Mouse (Mus musculus): Measurements from ENCODE around the gene Pnma5. TPM values are rescaled to one million over a fixed set of nuclear protein-coding genes. Genes with fewer than 3 reads are reported as not detected.

The Pnma5 gene
- polyA plus RNA-seq, 1 experiment: not detected

DNA sequence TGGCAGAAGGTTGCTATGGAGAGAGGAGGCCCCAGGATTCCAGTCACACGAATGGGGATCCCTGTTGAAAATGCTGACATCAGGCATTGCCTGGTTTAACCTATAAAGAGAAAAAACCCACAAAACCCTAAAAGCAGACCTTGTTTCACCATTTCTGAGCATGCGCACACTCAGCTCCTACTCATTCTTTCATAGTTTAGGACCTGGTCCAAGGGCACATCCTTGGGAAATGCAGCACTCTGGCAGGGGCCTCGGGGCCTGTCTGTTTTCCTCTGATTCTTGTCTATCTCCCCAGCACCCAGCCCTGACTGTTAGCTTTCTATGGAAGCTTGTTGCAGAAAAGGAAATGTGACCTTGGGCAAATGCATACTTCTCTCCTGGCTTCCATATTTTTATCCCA lies 46.3 kb downstream of the Pnma5 start:
- Histone ChIP-seq H3K27ac (ENCODE audit: control insufficient read depth, insufficient read depth, low read depth, low read length, poor library complexity) (no peak overlapping the region), H3K4me3 (replicated peaks; ENCODE audit: control insufficient read depth, low read depth, low read length) (no peak overlapping the region), H3K4me1 (ENCODE audit: control insufficient read depth, insufficient read depth, low read length) (no peaks in the 10 kb centered on the region)
- WGBS: 59% methylated on average over 3 of the region's 3 CpGs
- no peak for TF ChIP-seq POLR2A (IDR thresholded peaks at IDR 0.05; ENCODE audit: borderline replicate concordance, control insufficient read depth, low read depth, low read length)
- TF ChIP-seq CTCF (IDR thresholded peaks at IDR 0.05; ENCODE audit: control insufficient read depth, insufficient read depth, low read length): no peak

- TF ChIP-seq CTCF (IDR thresholded peaks at IDR 0.05; ENCODE audit: control insufficient read depth, insufficient read depth, low read length) (no peak), POLR2A (IDR thresholded peaks at IDR 0.05; ENCODE audit: borderline replicate concordance, control insufficient read depth, low read depth, low read length) (no peak)
- no peak overlapping the region for H3K4me3 ChIP-seq (replicated peaks; ENCODE audit: control insufficient read depth, low read depth, low read length)
- 79% methylated on average over 3 of the region's 3 CpGs for WGBS
- no peaks in the 10 kb centered on the region for H3K4me1 ChIP-seq (ENCODE audit: control insufficient read depth, insufficient read depth, low read length)
- no peak overlapping the region for H3K27ac ChIP-seq (ENCODE audit: control insufficient read depth, insufficient read depth, low read depth, low read length, poor library complexity)
Observed at GRCm38 (mm10) chrX:72988431-72988830, 48.5 kb downstream of the Pnma5 start.

DNA sequence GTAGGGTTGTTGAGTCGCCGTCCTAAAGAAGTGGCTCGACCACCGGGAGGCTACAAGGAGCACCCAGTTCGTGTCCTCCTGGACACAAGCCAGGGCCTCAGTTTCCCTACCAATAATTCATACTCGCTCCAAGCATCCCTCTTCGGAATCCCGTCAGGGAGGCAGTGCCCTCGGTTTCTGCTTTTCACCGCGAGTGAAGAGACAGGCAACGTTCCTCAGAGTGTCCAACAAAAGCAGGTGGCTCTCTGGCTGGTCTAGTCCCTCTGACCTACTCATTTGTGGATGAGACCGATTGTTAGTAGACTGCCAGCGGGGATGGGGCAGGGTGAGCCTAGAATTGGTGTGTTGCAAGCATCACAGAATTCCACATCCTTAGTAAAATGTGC lies 49.4 kb downstream of the Pnma5 start:
- no peak for TF ChIP-seq POLR2A (IDR thresholded peaks at IDR 0.05; ENCODE audit: borderline replicate concordance, control insufficient read depth, low read depth, low read length)
- TF ChIP-seq CTCF (IDR thresholded peaks at IDR 0.05; ENCODE audit: control insufficient read depth, insufficient read depth, low read length): no peak
- 21% methylated on average over 14 of the region's 14 CpGs for WGBS
- Histone ChIP-seq H3K4me1 (ENCODE audit: control insufficient read depth, insufficient read depth, low read length) (no peaks in the 10 kb centered on the region), H3K27ac (ENCODE audit: control insufficient read depth, insufficient read depth, low read depth, low read length, poor library complexity) (no peak overlapping the region), H3K4me3 (replicated peaks; ENCODE audit: control insufficient read depth, low read depth, low read length) (no peak overlapping the region)

DNA sequence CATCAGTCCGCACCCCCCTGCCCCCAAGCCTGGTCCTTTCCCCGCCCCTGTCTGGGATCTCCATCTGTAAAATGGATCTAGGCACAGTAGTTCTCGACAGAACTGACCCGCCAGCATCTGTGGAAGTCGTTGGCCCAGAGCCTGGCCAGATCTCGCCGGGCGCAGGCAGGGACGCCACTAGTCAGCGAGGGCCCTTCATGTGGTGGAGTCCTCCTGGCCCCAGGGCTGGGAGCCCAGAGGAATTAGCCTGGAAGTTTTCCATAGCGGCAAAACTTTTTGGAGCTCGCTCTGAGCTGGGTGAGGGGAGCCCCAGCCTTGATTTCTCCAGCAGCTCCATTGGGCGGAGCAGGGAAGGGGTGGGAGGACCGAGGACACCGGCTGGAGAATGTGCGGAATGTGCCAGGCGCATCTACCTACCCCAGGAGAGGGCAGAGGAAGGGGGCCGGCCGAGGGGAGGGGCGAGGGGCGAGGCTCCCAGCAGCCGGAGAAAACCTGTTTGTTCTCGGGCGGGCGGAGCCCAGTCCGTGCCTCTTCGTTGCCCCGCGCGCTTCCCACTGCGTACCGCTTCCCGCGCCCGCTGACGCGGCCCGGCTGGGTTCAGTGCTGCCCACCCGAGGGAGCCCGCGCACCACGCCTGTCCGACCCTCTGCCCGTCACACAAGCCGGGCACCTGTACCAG lies 49.9 kb downstream of the Pnma5 start, which contains the start of gene Zfp185:
Gene Zfp185 (plus strand): TSS at position 499 of the 679 bp plus-strand sequence.
- Histone ChIP-seq H3K27ac (ENCODE audit: control insufficient read depth, insufficient read depth, low read depth, low read length, poor library complexity) (no peak within 1 kb of the TSS), H3K4me1 (ENCODE audit: control insufficient read depth, insufficient read depth, low read length) (no peaks in the 10 kb centered on the region), H3K4me3 (replicated peaks; ENCODE audit: control insufficient read depth, low read depth, low read length) (no peak within 1 kb of the TSS)
- TF ChIP-seq POLR2A (IDR thresholded peaks at IDR 0.05; ENCODE audit: borderline replicate concordance, control insufficient read depth, low read depth, low read length) (no peak), CTCF (IDR thresholded peaks at IDR 0.05; ENCODE audit: control insufficient read depth, insufficient read depth, low read length) (no peak)
- 20% methylated on average over 40 of the region's 45 CpGs for WGBS

DNA sequence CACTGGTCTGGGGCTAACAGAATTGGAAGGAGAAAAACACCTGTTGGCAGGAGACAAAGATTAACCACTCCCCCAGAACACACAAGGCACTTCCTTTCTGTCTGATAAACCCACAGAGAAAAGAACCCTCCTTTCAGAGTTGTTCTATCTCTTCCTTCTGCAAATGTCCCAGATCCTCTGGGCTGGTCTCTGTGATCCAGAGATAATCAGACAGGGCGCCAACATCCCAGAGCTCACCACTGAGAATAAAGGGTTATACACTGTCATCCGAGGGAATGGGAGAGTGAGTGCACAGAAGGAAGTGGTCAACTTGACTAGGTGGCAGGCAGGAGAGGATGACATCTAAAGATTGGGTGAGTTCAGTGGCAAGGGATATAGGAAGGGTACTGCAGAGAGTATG lies 51.3 kb downstream of the Pnma5 start:
- 29% methylated on average over 2 of the region's 2 CpGs for WGBS
- Histone ChIP-seq H3K4me3 (replicated peaks; ENCODE audit: control insufficient read depth, low read depth, low read length) (no peak overlapping the region), H3K27ac (ENCODE audit: control insufficient read depth, insufficient read depth, low read depth, low read length, poor library complexity) (no peak overlapping the region), H3K4me1 (ENCODE audit: control insufficient read depth, insufficient read depth, low read length) (no peaks in the 10 kb centered on the region)
- no peak for TF ChIP-seq POLR2A (IDR thresholded peaks at IDR 0.05; ENCODE audit: borderline replicate concordance, control insufficient read depth, low read depth, low read length)
- TF ChIP-seq CTCF (IDR thresholded peaks at IDR 0.05; ENCODE audit: control insufficient read depth, insufficient read depth, low read length): no peak

Other genes starting within 250 kb of the Pnma5 start
- not detected in 2 replicates for gene Gabrq, start 211.9 kb downstream of the Pnma5 start, polyA plus RNA-seq (2011; ENCODE audit: insufficient read depth, insufficient read length, low replicate concordance, missing spikeins)
- 14.3 and 20.8 TPM in 2 replicates for gene Cetn2, start 118.7 kb downstream of the Pnma5 start, polyA plus RNA-seq (2011; ENCODE audit: insufficient read depth, insufficient read length, low replicate concordance, missing spikeins)
- 4.9 and 8.6 TPM in 2 replicates for gene Nsdhl, start 118.5 kb downstream of the Pnma5 start, polyA plus RNA-seq (2011; ENCODE audit: insufficient read depth, insufficient read length, low replicate concordance, missing spikeins)
- gene Zfp185, start 49.8 kb downstream of the Pnma5 start, polyA plus RNA-seq (2011; ENCODE audit: insufficient read depth, insufficient read length, low replicate concordance, missing spikeins): 0.42 TPM in 1 of 2 replicates, not detected in the other
- gene Pnma3, start 27.7 kb upstream of the Pnma5 start, polyA plus RNA-seq (2011; ENCODE audit: insufficient read depth, insufficient read length, low replicate concordance, missing spikeins): not detected in 2 replicates
- gene Xlr4a, start 45.4 kb upstream of the Pnma5 start, polyA plus RNA-seq (2011; ENCODE audit: insufficient read depth, insufficient read length, low replicate concordance, missing spikeins): 2.2 and 10.0 TPM in 2 replicates
- 3.3 TPM in 1 of 2 replicates, not detected in the other for gene Xlr3a, start 60.0 kb upstream of the Pnma5 start, polyA plus RNA-seq (2011; ENCODE audit: insufficient read depth, insufficient read length, low replicate concordance, missing spikeins)
- not detected in 2 replicates for gene Gm14685, start 79.9 kb upstream of the Pnma5 start, polyA plus RNA-seq (2011; ENCODE audit: insufficient read depth, insufficient read length, low replicate concordance, missing spikeins)
- not detected in 2 replicates for gene Xlr5b, start 111.7 kb upstream of the Pnma5 start, polyA plus RNA-seq (2011; ENCODE audit: insufficient read depth, insufficient read length, low replicate concordance, missing spikeins)
- not detected in 2 replicates for gene DXBay18, start 112.3 kb upstream of the Pnma5 start, polyA plus RNA-seq (2011; ENCODE audit: insufficient read depth, insufficient read length, low replicate concordance, missing spikeins)
- gene Spin2d, start 139.9 kb upstream of the Pnma5 start, polyA plus RNA-seq (2011; ENCODE audit: insufficient read depth, insufficient read length, low replicate concordance, missing spikeins): not detected in 2 replicates
- gene Xlr3b, start 155.1 kb upstream of the Pnma5 start, polyA plus RNA-seq (2011; ENCODE audit: insufficient read depth, insufficient read length, low replicate concordance, missing spikeins): 5.4 TPM in 1 of 2 replicates, not detected in the other
- gene Xlr4b, start 177.2 kb upstream of the Pnma5 start, polyA plus RNA-seq (2011; ENCODE audit: insufficient read depth, insufficient read length, low replicate concordance, missing spikeins): 3.9 and 26.1 TPM in 2 replicates
- 1.4 and 2.0 TPM in 2 replicates for gene F8a, start 191.2 kb upstream of the Pnma5 start, polyA plus RNA-seq (2011; ENCODE audit: insufficient read depth, insufficient read length, low replicate concordance, missing spikeins)
- gene Xlr4c, start 206.0 kb upstream of the Pnma5 start, polyA plus RNA-seq (2011; ENCODE audit: insufficient read depth, insufficient read length, low replicate concordance, missing spikeins): 4.2 TPM in 1 of 2 replicates, not detected in the other
- gene Xlr3c, start 228.3 kb upstream of the Pnma5 start, polyA plus RNA-seq (2011; ENCODE audit: insufficient read depth, insufficient read length, low replicate concordance, missing spikeins): 0.88 TPM in 1 of 2 replicates, not detected in the other